Mouse (Mus musculus): ENCODE data around the gene Ssr2.
"Not testable (repeated sequence)": the region's sequence is repeated elsewhere in the genome, so short reads cannot be mapped to it uniquely, and the experiment has no call there.

The Ssr2 gene

DNA sequence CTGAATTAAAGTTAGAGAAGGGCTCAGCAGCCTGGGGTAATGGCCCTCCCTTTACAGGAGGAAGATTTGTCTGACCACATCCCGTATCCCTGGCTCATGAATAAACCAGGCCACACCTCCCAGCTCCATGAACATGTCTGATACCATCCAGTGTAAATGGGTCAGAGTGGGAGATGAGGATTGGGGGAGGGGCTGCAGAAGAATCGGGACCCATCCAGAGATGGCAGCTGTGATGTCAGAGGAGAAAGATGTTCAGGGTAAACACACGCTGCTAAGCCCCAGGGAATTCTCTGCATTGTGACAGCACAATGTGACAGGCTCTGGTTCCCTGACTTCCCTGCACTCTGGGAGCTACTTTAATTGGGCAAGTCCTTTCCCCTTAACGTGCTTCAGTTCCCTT, 12.2 kb upstream of the Ssr2 start:
- ATAC-seq (ENCODE audit: insufficient number of reproducible peaks, low FRiP score, low TSS enrichment), result no peak

DNA sequence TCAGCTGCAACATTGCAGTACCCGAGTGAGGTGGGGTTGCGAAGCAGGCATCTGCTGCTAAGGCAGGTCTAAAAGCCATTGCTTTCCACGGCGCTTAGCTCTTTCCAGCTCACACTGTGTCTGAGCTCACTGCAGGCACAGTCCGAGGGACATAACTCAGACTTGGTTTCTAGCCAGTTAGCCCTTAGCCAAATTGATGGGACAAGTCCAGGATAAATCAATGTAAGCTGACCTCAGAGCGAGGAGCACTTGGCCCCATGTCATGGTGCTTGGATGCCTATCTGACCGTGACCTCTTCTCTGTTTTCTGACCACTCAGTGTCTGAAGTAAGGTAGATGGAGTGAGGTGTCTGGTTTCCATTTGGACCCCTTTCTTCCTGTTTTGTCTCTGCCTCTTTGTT, 11.7 kb upstream of the Ssr2 start:
- no peak for ATAC-seq (ENCODE audit: insufficient number of reproducible peaks, low FRiP score, low TSS enrichment)

GRCm38 (mm10) chr3:88566116-88566515, 9.6 kb upstream of the Ssr2 start:
- ATAC-seq (ENCODE audit: insufficient number of reproducible peaks, low FRiP score, low TSS enrichment), result no peak

DNA sequence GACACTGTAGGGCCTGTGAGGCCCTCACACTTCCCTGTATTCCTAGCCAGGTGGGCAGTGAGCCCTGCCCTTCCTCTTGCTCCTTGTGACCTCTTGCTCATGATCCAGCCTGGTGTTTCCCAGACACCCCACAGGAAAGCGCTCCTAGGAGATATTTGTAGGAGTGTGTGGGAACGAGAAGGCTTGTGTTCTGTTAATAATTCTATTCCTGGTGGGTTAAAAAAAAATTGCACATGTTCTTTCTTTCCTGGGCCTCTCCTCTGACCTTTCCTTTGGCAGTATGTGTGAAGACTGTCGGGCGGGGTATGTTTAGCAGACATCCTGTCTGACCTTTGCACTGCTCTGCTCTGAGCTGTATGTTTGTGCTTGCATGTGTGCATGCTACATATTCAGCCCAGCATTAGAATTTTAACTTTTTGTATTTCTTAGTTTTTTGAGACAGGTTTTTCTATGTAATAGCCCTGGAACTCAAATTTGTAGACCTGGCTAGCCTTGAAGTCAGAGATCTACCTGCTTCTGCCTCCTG, 9.1 kb upstream of the Ssr2 start:
- no peak for ATAC-seq (ENCODE audit: insufficient number of reproducible peaks, low FRiP score, low TSS enrichment)

GRCm38 (mm10) chr3:88567892-88568291, 7.8 kb upstream of the Ssr2 start:
- ATAC-seq (ENCODE audit: insufficient number of reproducible peaks, low FRiP score, low TSS enrichment), result no peak

DNA sequence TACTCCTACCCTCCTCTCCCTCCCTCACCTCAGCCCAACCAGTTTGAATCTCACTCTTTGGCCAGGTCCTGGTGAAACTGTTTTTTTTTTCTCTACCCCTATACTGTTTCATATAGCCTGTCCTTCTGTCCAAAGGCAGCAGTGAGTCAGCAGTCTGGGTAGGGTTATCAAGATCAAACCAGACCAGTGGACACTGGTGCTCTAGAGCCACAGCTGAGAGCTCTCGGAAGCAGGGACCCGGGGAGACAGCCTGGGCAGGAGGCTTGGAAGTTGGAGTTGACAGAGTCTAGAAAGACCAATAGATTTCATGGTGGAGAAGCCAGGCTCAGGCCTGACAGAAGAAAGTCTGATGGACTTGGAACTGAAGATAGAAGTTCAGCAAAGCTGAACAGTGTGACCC, 7.1 kb upstream of the Ssr2 start:
- no peak for ATAC-seq (ENCODE audit: insufficient number of reproducible peaks, low FRiP score, low TSS enrichment)

GRCm38 (mm10) chr3:88569093-88569492, 6.6 kb upstream of the Ssr2 start:
- ATAC-seq (ENCODE audit: insufficient number of reproducible peaks, low FRiP score, low TSS enrichment), result no peak

DNA sequence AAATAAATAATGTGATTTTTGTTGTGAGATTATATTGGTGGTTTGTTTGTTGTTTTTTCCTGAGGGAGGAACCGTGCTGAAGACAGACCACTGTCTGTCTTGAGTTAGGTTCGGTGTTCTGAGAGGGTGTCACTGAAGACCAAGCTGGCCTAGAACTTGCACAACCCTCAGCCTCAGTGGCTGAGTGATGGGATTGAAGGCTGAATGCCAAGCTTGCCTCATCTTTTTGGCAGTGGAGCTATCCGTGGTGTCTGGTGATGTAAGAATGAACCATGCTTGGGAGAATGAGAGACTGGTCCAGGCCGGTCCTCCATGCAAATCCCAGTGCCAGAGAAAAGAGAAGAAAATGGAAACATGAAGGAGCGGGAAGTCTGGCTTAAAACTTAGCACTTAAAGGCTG, 6.0 kb upstream of the Ssr2 start:
- no peak for ATAC-seq (ENCODE audit: insufficient number of reproducible peaks, low FRiP score, low TSS enrichment)

GRCm38 (mm10) chr3:88570341-88570740, 5.3 kb upstream of the Ssr2 start:
- no peak for ATAC-seq (ENCODE audit: insufficient number of reproducible peaks, low FRiP score, low TSS enrichment)

DNA sequence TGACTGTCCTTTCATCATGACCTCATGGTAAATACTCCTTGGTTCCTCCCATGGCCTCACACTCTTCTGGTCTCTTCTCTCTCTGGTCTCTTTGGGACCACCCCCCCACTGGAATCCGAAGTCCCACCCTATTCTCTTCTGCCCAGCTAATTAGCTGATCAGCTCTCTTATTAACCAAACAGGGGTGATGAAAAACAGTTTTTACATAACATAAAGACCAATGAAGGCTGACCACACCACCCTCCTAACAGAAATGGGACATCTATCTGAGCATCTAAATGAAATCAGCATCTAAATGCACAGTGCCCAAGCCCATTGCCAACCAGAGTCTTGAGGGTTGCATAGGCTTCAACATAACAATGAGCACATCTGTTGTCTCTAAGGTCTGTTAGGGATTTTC, 3.8 kb upstream of the Ssr2 start:
- ATAC-seq (ENCODE audit: insufficient number of reproducible peaks, low FRiP score, low TSS enrichment), result no peak

DNA sequence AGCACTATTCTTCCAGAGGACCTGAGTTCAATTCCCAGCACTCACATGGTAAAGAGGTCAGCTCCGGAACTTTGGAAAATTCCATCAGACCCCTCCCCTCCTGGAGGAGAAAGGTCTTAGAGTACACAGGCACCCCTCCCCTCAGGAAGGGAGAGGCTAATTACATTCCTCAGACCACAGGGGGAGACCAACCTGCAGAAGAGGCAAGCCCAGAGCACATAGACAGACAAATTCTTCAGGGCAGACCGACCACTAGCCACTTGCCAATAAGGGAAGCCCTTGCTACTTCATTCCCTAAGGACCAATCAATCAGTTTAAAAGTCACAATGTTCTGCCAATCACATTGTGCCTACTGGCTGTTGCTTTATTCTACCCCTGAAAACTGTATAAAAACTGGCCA, 2.8 kb upstream of the Ssr2 start:
- ATAC-seq (ENCODE audit: insufficient number of reproducible peaks, low FRiP score, low TSS enrichment), result no peak

GRCm38 (mm10) chr3:88573810-88574209, 1.9 kb upstream of the Ssr2 start:
- ATAC-seq (ENCODE audit: insufficient number of reproducible peaks, low FRiP score, low TSS enrichment), result no peak

DNA sequence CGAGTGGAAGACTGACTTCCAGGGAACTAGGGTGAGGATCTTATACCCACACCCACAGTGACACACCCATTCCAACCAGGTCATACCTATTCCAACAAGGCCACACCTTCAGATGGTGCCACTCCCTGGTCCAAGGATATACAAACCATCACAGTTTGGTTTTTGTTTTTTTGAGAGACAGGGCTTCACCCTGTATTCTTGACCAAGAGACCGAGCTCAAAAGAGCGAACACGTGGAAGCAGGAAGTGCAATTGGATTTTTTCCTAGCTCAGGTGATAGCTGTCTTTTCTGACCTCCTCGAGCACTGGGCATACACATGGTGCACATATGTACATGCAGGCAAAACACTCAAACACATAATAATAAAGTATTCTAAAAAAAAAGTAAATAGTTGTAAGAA, 2.2 kb downstream of the Ssr2 start:
- not testable (repeated sequence) for ATAC-seq (ENCODE audit: insufficient number of reproducible peaks, low FRiP score, low TSS enrichment)

GRCm38 (mm10) chr3:88578498-88579424, 3.1 kb downstream of the Ssr2 start:
- ATAC-seq (ENCODE audit: insufficient number of reproducible peaks, low FRiP score, low TSS enrichment), result no peak

GRCm38 (mm10) chr3:88579454-88580117, 3.9 kb downstream of the Ssr2 start:
- ATAC-seq (ENCODE audit: insufficient number of reproducible peaks, low FRiP score, low TSS enrichment), result peak; percentile 96

DNA sequence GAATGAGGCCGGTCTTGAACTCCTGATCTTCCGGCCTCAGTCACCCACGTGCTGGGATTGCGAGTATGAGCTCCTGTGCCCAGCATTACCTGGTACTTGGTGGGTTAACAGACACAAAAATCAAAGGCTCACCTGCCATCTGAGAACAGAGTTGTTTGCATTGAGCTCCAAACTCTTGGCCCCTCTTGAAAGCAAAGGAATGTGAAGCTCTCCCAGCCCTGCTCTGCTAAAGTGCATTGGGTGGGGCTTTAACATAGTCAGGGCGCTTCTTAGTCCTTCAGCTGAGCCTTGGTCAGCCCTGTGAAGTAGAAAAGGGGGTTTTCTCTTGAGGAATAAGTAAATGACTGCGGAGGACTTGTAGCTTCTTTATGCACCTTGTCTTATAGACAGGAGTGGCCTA, 10.1 kb downstream of the Ssr2 start:
- no peak for ATAC-seq (ENCODE audit: insufficient number of reproducible peaks, low FRiP score, low TSS enrichment)

- ATAC-seq (ENCODE audit: insufficient number of reproducible peaks, low FRiP score, low TSS enrichment), result no peak
Observed at GRCm38 (mm10) chr3:88586640-88587039, 11.0 kb downstream of the Ssr2 start.

- ATAC-seq (ENCODE audit: insufficient number of reproducible peaks, low FRiP score, low TSS enrichment), result no peak
Observed at GRCm38 (mm10) chr3:88590246-88590645, 14.6 kb downstream of the Ssr2 start.

DNA sequence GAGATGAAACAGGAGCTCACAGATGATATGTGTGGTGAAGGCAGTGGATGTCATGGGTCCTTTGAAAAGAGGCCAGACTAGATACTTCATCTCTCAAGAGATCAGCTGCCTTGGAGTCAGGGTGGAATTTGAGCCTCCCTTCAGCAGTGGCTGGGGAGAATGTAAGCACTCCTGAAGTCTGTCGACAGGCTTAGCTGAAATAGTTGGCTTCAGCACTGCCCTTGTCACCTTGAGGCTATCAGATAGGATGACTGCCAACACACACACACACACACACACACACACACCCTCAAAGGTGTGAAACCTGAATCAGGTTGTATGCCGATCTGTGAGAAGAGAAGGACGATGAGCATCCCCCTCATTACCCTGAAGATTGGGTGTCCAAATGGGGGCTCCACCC, 15.4 kb downstream of the Ssr2 start:
- no peak for ATAC-seq (ENCODE audit: insufficient number of reproducible peaks, low FRiP score, low TSS enrichment)

- 0 out of 2 replicates have a peak, but pooled peaks have one; percentile 20 for ATAC-seq (ENCODE audit: insufficient number of reproducible peaks, low FRiP score, low TSS enrichment)
Observed at GRCm38 (mm10) chr3:88591950-88592731, 16.5 kb downstream of the Ssr2 start.
